Mouse (Mus musculus) adrenal gland, adult 18-20 months (tissue): ENCODE measurements at regions not wholly inside any gene's neighbourhood (a gene's known extent, or its start where the extent isn't known, plus 50 kb on each side); places are given as distances from the start of the nearest gene placed in this dataset.

ENCODE experiments used
- DNase-seq, 2 experiments: peaks; one replicate each; pipeline ENCODE4 v3.0.0; 2021 to 2022; ENCODE audit warnings: low spot score in 2 of 2

- no peak for DNase-seq
These were observed 80.6 kb downstream of the Fam53a start for GRCm38 (mm10) chr5:33548800-33549199.

GRCm38 (mm10) chr5:33543372-33543771, 86.1 kb downstream of the Fam53a start:
- peak; percentile 59 to 65 for DNase-seq

GRCm38 (mm10) chr5:33542643-33543042, 86.8 kb downstream of the Fam53a start:
- DNase-seq, result no peak

DNA sequence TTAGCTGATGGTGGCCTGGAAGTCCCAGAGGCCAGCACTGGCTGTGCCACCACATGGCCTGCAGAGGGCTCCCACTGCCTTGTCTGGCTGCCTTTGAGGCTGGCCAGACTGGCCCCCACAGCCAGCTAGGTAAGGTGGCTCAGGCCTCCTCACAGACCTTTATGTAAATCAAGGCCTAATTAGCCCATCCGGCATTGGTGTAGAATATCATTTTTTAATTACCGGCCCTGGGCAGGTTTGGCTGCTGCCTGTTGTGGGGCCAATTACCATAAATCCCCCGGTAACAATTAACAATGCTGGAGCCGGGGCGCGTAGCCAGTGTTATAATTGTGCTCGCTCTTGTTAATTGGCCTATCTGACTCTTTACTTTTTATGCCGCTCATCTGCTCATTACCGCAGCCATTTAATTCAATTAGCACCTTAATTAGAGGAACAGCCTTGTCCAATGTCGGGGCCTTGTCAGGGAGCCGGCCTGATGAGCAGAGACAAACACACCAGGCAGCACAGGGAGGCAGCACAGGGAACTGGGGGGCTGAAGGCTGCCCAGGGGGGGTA, 87.4 kb downstream of the Fam53a start:
- DNase-seq, result no peak

- no peak for DNase-seq
These were observed 89.2 kb downstream of the Fam53a start for GRCm38 (mm10) chr5:33540259-33540658.

GRCm38 (mm10) chr5:33537429-33537828, 92.0 kb downstream of the Fam53a start:
- DNase-seq, result no peak

- no peak for DNase-seq
These were observed 92.4 kb downstream of the Fam53a start for GRCm38 (mm10) chr5:33537017-33537416.

DNA sequence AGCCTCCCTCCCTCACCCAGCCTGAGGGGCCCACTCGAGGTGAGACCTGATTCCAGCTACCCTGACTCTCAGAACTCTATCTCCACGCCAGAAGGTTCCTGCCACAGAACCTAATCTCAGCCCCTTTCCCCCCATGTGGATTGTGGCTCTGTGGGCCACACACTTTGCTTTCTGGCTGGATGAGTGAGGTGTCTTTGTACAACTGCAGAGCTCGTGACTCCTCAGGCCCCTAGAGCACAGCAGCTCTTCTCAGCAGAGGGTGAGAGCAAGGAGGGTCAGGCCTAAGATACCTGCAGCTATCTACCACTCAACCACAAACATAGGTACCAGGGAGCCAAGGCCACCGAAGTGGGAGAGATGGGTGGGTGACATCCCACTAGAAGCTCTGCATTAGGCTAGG, 93.2 kb downstream of the Fam53a start:
- no peak for DNase-seq

- no peak for DNase-seq
These were observed 94.1 kb downstream of the Fam53a start for GRCm38 (mm10) chr5:33535145-33536010.

- DNase-seq, result no peak
These were observed 95.1 kb downstream of the Fam53a start for GRCm38 (mm10) chr5:33534345-33534744.

- no peak for DNase-seq
These were observed 96.2 kb downstream of the Fam53a start for GRCm38 (mm10) chr5:33533185-33533584.

- no peak for DNase-seq
These were observed 97.5 kb upstream of the Nkx1-1 start for GRCm38 (mm10) chr5:33531263-33531662.

DNA sequence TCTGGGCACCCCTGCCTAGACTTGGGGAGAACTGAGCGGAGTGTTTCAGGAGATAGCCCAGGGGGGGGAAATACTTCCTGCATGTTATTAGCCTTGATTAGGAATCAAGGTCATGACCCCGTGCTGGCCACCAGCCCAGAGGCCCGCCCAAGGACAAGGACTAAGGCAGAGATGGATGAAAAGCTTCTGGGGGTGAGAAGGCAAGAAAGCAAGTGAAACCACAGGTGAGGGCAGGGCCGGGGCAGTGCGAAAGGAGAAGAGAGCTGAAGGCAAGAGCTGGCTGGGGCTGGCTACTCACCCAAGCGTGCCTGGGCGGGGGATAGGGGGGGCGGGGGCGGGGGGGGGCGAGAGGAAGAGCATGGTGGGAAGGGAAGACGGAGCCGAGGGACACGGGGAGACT, 96.0 kb upstream of the Nkx1-1 start:
- no peak for DNase-seq

- DNase-seq, result no peak
These were observed 95.3 kb upstream of the Nkx1-1 start for GRCm38 (mm10) chr5:33528971-33529670.

DNA sequence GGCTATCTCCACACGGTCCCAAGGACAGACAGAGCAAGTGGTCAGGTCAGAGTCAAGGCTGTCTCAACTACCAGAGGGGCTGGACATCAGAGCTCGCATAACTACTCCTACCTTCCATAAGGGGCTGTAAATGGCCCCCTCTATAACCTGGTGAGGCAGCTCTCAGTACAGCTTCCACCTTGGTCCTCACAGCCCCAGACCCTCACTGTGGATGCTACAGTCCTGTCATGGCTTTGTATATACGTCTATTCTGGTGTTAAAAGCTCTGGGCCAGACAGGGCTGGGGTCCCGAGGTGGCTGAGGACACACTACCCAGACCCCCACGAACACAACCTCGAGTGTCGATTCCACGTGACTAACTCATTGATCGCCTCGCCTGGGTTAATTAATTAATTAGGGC, 94.0 kb upstream of the Nkx1-1 start:
- no peak for DNase-seq

GRCm38 (mm10) chr5:33527316-33527715, 93.5 kb upstream of the Nkx1-1 start:
- no peak for DNase-seq

GRCm38 (mm10) chr5:33521951-33522742, 88.4 kb upstream of the Nkx1-1 start:
- DNase-seq, result no peak

DNA sequence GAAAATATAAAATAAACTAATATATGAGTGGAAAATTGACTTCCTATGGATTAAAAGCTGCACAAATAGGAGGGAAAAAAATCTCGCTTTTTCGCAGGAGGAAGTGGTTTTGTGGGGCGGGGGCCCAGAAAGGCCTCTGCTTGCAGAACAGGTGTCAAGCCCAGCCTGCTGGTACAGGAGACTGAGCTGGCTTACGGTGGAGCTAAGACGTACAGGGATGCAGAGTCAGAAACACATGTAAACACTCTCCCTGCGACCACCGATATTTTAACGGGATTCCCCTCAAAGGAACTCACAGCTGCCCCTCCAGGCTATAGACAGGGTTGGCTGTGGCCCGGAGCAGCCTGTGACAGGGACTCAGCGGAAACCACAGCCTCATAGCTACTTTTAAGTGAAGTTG, 87.1 kb upstream of the Nkx1-1 start:
- DNase-seq, result no peak

- no peak for DNase-seq
These were observed 85.6 kb upstream of the Nkx1-1 start for GRCm38 (mm10) chr5:33519394-33519793.

DNA sequence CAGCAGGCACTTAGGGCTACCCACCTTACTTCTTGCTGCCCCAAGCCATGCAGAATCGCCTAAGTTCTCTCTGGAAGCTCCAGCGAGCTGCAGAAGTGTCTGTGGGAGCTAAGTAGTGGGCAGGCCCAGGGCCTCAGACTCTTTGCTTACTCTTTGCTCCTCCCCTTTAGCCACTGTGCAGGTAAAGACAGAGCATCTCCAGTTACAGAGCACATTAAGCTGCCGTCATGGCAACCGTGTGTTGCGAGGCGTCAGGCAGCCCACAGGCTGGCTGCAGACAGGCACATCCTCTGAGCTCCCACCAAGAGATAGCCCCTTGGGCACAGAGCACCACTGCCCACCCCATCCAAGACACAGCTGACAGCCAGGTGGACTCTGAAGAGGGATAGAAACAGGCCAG, 85.1 kb upstream of the Nkx1-1 start:
- DNase-seq, result no peak

GRCm38 (mm10) chr5:33517625-33518024, 83.8 kb upstream of the Nkx1-1 start:
- no peak for DNase-seq
